Mouse (Mus musculus) MEL-GATA-1-ER (cell line): Measurements from ENCODE around the gene Gtsf1.
"Not testable (repeated sequence)": the region's sequence is repeated elsewhere in the genome, so short reads cannot be mapped to it uniquely, and the experiment has no call there.

Experiments
- DNase-seq: peaks from one replicate; pipeline ENCODE4 v3.0.0-alpha.2; 2012; ENCODE audit warnings: low read depth; ENCODE audit errors: extremely low read depth

Gene Gtsf1

GRCm38 (mm10) chr15:103430241-103430640 lies at the start of gene Gtsf1:
TSS of gene Gtsf1 (minus strand) at chr15:103430470.
- DNase-seq: no peak

GRCm38 (mm10) chr15:103479080-103479606 lies 48.9 kb upstream of the Gtsf1 start:
- no peak for DNase-seq

GRCm38 (mm10) chr15:103473769-103474168 lies 43.5 kb upstream of the Gtsf1 start:
- DNase-seq: no peak

DNA sequence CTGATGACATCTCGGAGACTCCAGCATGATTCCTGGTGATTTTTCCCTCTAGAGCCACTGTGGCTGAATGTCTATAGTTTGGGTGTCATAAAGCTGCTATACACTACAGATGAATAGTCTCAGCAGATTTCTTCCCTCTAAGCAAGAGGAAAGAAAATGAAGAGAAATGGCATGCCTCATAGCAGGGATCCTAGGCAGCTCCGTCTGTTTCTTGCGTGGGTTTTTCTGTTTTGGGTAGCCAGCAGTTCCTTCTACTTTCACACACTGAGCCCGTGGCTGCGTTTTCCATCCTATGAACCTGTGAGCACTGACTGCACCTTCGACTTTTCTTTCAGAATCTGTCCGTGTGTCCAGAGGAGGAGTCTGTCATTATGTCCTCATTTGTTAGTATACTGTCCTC lies 42.9 kb upstream of the Gtsf1 start:
- DNase-seq: no peak

GRCm38 (mm10) chr15:103472265-103472664 lies 42.0 kb upstream of the Gtsf1 start:
- no peak for DNase-seq

DNA sequence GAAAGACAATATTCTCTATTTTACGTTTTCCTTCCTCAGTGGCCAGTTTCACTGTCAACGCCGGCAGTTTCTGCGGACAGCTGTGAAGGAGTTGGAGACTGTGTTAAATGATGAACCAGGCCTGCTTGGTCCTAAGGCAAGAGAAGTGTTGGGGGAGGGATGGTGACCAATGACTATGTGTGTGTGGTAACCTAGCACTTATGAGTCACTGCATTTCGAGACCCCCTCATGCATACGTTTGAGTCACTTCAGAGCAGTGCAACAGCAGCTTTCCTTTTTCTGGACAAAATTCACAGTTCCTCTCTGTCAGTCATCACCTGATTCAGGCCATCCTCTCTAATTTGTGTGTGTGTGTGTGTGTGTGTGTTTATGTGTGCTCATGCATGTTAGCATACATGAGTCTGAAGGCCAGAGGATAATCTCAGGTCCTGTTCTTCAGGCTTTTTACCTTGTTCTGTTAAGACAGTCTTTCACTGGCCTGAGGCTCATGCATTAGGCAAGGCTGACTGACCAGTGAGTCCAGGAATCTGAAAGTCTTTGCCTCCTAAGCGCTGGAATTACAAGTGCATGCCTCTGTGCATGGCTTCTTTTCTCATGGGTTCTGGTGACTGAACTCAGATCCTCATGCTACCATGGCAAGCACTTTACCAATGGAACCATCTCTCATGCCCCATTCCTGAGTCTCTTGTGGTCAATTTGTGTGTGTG lies 41.4 kb upstream of the Gtsf1 start:
- DNase-seq: no peak

GRCm38 (mm10) chr15:103462539-103463261 lies 32.4 kb upstream of the Gtsf1 start:
- DNase-seq: peak; percentile 65

DNA sequence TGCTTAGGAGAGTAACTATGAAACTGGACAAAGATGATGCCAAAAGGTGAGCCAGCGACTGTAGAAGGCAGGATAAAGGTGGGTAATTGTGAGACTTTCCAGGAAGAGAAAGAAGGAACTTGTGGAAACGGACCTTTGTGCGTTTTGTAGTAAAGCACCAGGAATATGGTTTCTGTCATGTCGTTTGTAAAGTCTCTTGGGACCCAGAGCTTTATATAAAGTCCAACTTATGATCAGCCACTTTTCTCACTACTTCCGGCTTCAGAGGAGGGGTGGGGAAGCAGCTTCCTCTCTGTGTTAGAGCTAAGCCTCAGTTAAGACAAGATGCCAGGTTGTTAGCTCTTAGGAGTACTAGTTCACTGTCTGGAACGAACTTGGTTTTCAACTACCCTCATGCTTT lies 24.2 kb upstream of the Gtsf1 start:
- DNase-seq: no peak

GRCm38 (mm10) chr15:103453551-103454218 lies 23.4 kb upstream of the Gtsf1 start, which contains the start of gene Nckap1l:
TSS of gene Nckap1l (plus strand) at chr15:103453794.
- DNase-seq: peak; percentile 93

- no peak for DNase-seq
Observed at GRCm38 (mm10) chr15:103448369-103448768, 18.1 kb upstream of the Gtsf1 start, which contains the start of gene Gtsf2. TSS of gene Gtsf2 (minus strand) at chr15:103448469.

GRCm38 (mm10) chr15:103445966-103446365 lies 15.7 kb upstream of the Gtsf1 start:
- not testable (repeated sequence) for DNase-seq

GRCm38 (mm10) chr15:103427017-103427416 lies 3.3 kb downstream of the Gtsf1 start:
- DNase-seq: no peak

GRCm38 (mm10) chr15:103405586-103405985 lies 24.7 kb downstream of the Gtsf1 start:
- DNase-seq: not testable (repeated sequence)

DNA sequence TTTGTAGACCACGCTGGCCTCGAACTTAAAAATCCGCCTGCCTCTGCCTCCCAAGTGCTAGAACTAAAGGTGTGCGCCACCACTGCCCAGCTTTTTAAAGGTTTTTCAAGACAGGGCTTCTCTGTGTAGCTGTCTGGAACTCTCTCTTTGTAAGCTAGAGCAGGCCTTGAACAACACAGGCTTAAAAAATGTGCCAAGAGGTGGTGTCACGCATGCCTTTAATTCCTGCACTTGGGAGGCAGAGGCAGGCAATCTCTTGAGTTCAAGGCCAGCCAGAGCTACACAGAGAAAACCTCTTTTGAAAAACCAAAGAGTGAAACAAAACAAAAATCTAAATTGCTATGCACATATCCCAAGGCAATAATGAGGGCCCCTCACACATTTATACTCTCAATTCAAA lies 28.9 kb downstream of the Gtsf1 start:
- no peak for DNase-seq

GRCm38 (mm10) chr15:103393577-103393976 lies 36.7 kb downstream of the Gtsf1 start:
- no peak for DNase-seq

DNA sequence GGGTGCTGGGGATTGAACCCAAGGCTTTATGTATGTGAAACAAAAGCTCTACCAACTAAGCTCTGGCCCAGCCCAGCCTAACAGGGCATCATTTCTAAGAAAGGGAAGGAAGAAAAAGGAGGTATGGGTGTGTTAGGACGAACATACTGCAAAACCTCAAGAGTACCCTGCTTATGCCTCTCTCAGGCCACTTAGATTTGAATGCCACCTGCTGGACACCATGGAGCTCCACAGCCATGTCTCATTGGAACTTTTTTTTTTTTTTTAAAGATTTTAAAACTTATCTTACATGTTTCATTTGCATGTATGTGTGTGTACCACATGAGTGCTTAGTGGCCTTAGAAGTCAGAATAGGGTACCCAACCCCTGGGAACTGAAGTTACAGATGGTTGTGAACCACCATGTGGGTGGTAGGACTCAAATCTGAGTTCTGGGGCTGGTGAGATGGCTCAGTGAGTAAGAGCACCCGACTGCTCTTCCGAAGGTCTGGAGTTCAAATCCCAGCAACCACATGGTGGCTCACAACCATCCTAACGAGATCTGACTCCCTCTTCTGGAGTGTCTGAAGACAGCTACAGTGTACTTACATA lies 41.6 kb downstream of the Gtsf1 start:
- DNase-seq: no peak

- no peak for DNase-seq
Observed at GRCm38 (mm10) chr15:103383771-103384488, 46.3 kb downstream of the Gtsf1 start.

DNA sequence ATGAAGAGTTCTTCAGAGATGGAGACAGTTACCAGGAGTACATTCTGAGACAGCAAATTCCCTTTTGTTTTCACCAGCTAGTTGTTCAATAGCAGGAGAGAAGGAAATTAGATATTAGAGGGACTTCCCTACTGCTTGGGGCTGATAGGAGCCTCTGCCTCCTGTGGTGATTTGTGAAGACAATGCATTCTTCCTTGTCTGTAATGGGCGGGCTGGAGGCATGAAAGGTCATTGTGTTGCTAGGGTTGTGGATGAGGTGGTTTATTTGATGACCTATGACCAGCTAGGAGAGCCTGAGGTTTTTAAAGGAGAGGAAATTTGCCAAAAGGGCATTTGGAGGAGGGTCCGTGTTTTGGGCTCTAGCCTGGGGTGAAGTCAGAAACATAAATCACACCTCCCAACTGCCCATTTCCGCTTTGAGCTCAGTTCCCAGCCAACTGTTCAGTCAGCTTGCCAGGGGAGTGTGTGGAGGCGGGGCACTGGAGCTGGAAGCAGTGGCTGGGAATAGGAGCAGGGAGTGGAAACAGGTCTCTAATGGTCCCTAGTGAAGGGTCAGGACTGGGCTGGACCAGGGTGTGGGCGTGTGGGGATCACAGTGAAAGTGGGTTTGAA lies 47.4 kb downstream of the Gtsf1 start:
- DNase-seq: no peak

DNA sequence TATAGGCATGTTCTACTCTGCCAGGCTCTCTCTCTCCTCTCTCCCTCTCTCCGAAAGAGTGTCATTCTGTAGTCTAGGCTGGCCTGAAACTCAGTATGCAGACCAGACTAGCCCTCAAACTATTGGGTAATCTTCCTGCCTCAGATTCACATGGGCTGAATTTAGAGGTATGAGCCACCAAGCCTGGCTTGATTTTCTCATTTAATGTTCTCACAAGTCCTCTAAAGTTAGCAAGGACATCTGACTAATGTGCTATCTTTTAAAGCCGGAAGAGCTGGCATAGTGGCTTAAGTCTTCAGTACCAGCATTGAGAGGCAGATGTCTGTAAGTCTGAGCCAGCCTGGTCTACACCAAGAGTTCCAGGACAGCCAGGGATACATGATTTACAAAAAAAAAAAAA lies 48.2 kb downstream of the Gtsf1 start:
- DNase-seq: no peak

GRCm38 (mm10) chr15:103378665-103379356 lies 51.5 kb downstream of the Gtsf1 start:
- no peak for DNase-seq
